Mouse (Mus musculus): ENCODE measurements around the gene Fitm1. TPM values are rescaled to one million over a fixed set of nuclear protein-coding genes. Genes with fewer than 3 reads are reported as not detected.

Gene Fitm1
- polyA plus RNA-seq, 1 experiment, result 17.5 TPM

DNA sequence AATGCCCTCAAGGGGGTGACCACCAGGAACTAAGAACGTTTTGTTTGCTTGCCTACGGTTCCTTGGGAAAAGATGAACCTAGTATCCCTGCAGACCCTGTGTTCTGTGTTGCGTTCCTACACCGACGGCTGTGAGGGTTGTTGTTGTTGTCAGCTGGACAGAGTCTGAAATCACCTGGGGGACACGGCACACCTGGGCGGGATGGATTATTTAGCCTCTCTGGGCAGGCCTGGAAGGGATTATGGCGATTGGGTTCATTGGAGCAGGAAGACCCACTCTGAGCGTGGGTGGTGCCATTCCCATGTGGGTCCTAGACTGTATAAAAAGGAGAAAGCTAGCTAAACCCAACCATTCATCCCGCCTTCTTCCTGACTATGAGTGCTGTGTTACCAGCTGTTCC, 13.6 kb upstream of the Fitm1 start:
- DNase-seq, result no peak
- WGBS, result 71% methylated on average over 10 of the region's 10 CpGs
- Histone ChIP-seq H3K4me1 (ENCODE audit: control insufficient read depth, insufficient read depth, low read length) (peaks cover 7% of the 10 kb centered on the region), H3K4me3 (replicated peaks; ENCODE audit: extremely low read depth, low read depth, low read length) (peak overlapping the region; percentile 31)
- TF ChIP-seq POLR2A (IDR thresholded peaks at IDR 0.05; ENCODE audit: borderline replicate concordance, extremely low read depth, low read depth, low read length) (no peak), CTCF (IDR thresholded peaks at IDR 0.05; ENCODE audit: insufficient read depth, low read length) (no peak)

DNA sequence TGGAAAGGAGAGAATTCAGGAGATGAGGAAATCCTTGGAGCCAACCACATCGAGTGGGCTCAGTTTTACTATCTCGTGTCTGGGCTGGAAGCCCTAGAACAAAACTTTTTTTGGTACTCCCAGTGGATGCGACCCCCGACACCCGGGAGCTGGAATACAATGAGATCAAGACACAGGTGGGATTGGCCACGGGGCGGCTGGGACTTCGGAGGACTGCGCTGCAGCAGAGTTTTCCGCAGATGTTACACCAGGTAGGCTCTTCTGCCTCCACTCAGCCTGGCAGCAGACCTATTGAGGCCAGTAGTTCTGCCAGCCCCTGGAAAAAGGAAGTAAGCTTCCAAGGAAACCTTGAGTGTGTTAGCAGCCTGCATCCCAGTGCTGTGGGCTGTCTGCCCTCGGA, 12.2 kb upstream of the Fitm1 start:
- no peak for DNase-seq
- Histone ChIP-seq H3K4me3 (replicated peaks; ENCODE audit: extremely low read depth, low read depth, low read length) (no peak overlapping the region), H3K4me1 (ENCODE audit: control insufficient read depth, insufficient read depth, low read length) (peaks cover 3% of the 10 kb centered on the region; the same call in 1 of the 2 replicates)
- 85% methylated on average over 11 of the region's 11 CpGs for WGBS
- TF ChIP-seq CTCF (IDR thresholded peaks at IDR 0.05; ENCODE audit: insufficient read depth, low read length) (no peak), POLR2A (IDR thresholded peaks at IDR 0.05; ENCODE audit: borderline replicate concordance, extremely low read depth, low read depth, low read length) (no peak)

DNA sequence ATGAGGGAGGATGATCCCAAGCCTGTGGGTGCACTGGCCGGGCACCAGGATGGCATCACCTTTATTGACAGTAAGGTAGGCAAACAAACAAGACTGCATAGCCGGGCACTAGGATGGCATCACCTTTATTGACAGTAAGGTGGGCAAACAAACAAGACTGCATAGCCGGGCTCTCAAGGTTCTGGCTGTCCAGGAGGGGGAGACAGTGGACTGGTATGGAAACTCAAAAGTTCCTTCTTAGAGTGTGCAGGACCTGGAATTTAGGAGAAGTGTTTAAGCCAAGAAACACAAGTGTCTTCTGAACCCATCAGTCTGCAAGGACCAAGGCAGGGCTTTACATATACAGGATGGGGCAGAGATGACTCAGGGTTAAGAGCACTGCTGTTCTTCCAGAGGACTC, 9.7 kb upstream of the Fitm1 start:
- 70% methylated on average over 3 of the region's 3 CpGs for WGBS
- DNase-seq, result no peak
- Histone ChIP-seq H3K4me1 (ENCODE audit: control insufficient read depth, insufficient read depth, low read length) (peaks cover 3% of the 10 kb centered on the region; the same call in 1 of the 2 replicates), H3K4me3 (replicated peaks; ENCODE audit: extremely low read depth, low read depth, low read length) (no peak overlapping the region)
- TF ChIP-seq POLR2A (IDR thresholded peaks at IDR 0.05; ENCODE audit: borderline replicate concordance, extremely low read depth, low read depth, low read length) (no peak), CTCF (IDR thresholded peaks at IDR 0.05; ENCODE audit: insufficient read depth, low read length) (no peak)

DNA sequence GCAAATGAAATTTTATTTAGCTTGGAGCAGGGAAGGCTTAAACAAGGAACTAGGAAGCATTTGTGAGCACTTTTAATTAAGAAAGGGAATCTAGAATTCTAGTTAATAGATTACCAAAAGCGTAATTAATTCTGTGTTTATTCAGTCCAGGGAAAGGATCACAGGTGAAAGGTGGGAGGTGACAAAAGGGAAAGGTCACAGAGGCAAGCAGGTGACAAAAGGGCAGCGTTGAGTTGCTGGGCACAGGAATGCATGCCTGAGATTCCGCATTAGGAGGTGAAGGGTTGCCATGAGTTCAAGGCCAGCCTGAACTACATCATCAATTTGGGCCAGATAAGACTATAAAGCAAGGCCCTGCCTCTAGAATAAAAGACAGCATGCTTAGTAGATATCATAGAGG, 7.9 kb upstream of the Fitm1 start:
- DNase-seq, result no peak
- H3K4me1 ChIP-seq (ENCODE audit: control insufficient read depth, insufficient read depth, low read length), result no peaks in the 10 kb centered on the region
- TF ChIP-seq CTCF (IDR thresholded peaks at IDR 0.05; ENCODE audit: insufficient read depth, low read length) (no peak), POLR2A (IDR thresholded peaks at IDR 0.05; ENCODE audit: borderline replicate concordance, extremely low read depth, low read depth, low read length) (no peak)
- WGBS, result 82% methylated on average over 3 of the region's 3 CpGs
- no peak overlapping the region for H3K4me3 ChIP-seq (replicated peaks; ENCODE audit: extremely low read depth, low read depth, low read length)

DNA sequence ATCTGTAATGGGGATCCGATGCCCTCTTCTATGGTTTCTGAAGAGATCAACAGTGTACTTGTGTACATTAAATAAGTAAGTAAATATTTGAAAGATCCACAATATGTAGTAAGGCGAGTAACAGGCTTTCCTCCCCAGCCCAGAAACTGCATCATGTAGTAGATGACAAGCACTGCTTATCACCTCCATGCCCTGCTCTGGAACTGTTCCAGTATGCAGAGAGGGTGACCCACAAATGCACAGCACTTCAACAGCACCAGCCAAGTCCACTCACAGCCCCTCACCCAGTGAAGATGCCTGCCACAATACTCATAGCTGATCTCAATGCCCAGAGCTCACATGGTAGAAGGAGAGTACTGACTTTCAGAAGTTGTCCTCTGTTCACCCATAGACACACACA, 4.8 kb upstream of the Fitm1 start:
- Histone ChIP-seq H3K4me3 (replicated peaks; ENCODE audit: extremely low read depth, low read depth, low read length) (no peak overlapping the region), H3K4me1 (ENCODE audit: control insufficient read depth, insufficient read depth, low read length) (no peaks in the 10 kb centered on the region)
- 72% methylated on average over 2 of the region's 2 CpGs for WGBS
- TF ChIP-seq CTCF (IDR thresholded peaks at IDR 0.05; ENCODE audit: insufficient read depth, low read length) (no peak), POLR2A (IDR thresholded peaks at IDR 0.05; ENCODE audit: borderline replicate concordance, extremely low read depth, low read depth, low read length) (no peak)
- no peak for DNase-seq

DNA sequence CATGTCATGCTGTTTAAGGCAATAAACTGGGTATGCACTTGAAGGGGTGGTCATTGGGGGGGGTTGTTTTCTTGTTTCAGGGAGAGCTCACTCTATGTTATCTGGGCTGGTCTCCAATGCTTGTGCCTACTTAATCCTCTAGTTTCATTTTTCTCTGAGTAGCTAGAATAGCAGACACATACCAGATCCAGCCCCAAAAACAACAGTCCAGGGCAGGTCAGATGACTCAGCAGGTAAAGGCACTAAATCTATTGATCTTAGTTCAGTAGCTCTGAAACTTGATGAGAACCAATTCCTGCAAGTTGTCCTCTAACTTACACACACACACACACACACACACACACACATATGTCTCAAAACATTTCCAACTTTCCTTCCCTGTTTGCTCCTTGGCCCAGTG, 3.7 kb upstream of the Fitm1 start:
- no peak for TF ChIP-seq CTCF (IDR thresholded peaks at IDR 0.05; ENCODE audit: insufficient read depth, low read length)
- TF ChIP-seq POLR2A (IDR thresholded peaks at IDR 0.05; ENCODE audit: borderline replicate concordance, extremely low read depth, low read depth, low read length), result no peak
- DNase-seq, result no peak
- no peaks in the 10 kb centered on the region for H3K4me1 ChIP-seq (ENCODE audit: control insufficient read depth, insufficient read depth, low read length)
- no peak overlapping the region for H3K4me3 ChIP-seq (replicated peaks; ENCODE audit: extremely low read depth, low read depth, low read length)

DNA sequence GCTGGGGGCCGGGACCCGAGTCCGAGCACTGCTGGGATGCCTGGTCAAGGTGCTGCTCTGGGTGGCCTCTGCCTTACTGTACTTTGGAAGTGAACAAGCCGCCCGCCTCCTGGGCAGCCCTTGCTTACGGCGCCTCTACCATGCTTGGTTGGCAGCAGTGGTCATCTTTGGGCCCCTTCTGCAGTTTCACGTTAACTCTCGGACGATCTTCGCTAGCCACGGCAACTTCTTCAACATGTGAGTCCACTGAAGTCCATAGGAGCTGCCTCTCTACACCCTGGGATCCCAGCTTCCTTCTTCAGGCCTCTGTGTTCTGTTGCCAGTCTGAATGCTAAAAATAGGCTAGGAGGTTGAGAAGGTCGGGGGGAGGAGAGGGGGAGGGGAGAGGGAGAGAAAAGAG, 294 bp downstream of the Fitm1 start:
- H3K4me3 ChIP-seq (replicated peaks; ENCODE audit: extremely low read depth, low read depth, low read length), result no peak overlapping the region
- 59% methylated on average over 13 of the region's 13 CpGs for WGBS
- no peak for DNase-seq

DNA sequence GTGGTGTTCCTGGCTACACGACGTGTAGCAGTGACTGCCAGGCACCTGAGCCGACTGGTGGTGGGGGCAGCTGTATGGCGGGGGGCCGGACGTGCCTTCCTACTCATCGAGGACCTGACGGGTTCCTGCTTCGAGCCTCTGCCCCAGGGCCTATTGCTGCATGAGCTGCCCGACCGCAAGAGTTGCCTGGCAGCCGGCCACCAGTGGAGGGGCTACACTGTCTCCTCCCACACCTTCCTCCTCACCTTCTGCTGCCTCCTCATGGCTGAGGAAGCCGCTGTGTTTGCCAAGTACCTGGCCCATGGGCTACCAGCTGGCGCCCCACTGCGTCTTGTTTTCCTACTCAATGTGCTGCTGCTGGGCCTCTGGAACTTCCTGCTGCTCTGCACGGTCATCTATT, 959 bp downstream of the Fitm1 start:
- peak; percentile 56 for DNase-seq
- WGBS, result 59% methylated on average over 16 of the region's 16 CpGs
- H3K4me1 ChIP-seq (ENCODE audit: control insufficient read depth, insufficient read depth, low read length), result peaks cover 5% of the 10 kb centered on the region
- TF ChIP-seq POLR2A (IDR thresholded peaks at IDR 0.05; ENCODE audit: borderline replicate concordance, extremely low read depth, low read depth, low read length) (no peak), CTCF (IDR thresholded peaks at IDR 0.05; ENCODE audit: insufficient read depth, low read length) (no peak)
- H3K4me3 ChIP-seq (replicated peaks; ENCODE audit: extremely low read depth, low read depth, low read length), result no peak overlapping the region

More for the DNA sequence above, 294 bp downstream of the Fitm1 start:
- TF ChIP-seq POLR2A (IDR thresholded peaks at IDR 0.05; ENCODE audit: borderline replicate concordance, extremely low read depth, low read depth, low read length), result no peak
- no peak for TF ChIP-seq CTCF (IDR thresholded peaks at IDR 0.05; ENCODE audit: insufficient read depth, low read length)
- H3K4me1 ChIP-seq (ENCODE audit: control insufficient read depth, insufficient read depth, low read length), result peaks cover 5% of the 10 kb centered on the region

DNA sequence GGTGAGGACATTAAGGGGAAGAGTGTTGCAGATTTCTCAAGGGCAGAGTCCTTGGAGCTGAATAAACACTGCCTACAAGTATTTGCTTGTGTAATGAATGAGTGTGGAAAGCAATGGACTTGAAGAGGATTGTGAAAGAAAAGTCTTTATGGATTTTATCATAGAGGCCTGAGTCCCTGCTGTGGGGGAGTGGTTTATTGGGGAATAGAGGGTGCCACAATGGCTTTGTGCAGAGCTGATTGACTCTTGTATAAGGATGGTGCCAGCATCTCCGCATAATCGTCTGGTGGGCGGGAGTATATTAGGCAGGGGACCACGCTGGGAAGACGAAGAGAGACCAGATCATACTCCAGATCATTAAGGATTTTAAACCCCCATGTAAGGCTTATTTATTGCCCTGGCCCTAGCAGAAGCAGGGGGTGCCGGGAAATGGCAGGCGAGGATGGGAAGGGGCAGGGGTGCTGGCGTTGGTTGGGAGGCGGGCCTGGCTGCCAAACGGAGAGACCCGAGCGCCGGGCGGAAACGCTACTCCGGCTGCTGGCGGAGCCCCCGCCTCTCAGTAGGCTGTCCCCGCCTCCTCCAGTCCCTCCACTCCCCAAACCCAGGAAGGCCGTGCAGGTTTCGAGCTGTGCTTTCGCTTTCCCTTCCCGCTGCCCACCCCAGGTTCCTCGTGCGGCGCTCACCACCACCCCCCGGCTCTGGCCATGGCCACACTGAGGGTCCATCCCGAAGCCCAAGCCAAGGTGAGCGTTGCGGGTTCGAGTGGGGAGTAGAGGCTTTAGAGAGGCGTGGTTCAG, 2.7 kb downstream of the Fitm1 start, which contains the start of gene Psme1:
Psme1 (plus strand) TSS at position 253 of the 797 bp plus-strand sequence.
- H3K4me1 ChIP-seq (ENCODE audit: control insufficient read depth, insufficient read depth, low read length), result peaks cover 5% of the 10 kb centered on the region
- WGBS, result under 1% methylated on average over 32 of the region's 32 CpGs
- DNase-seq, result peak; percentile 79
- TF ChIP-seq CTCF (IDR thresholded peaks at IDR 0.05; ENCODE audit: insufficient read depth, low read length) (no peak), POLR2A (IDR thresholded peaks at IDR 0.05; ENCODE audit: borderline replicate concordance, extremely low read depth, low read depth, low read length) (peak; percentile 48; the same call in 1 of the 2 replicates)
- H3K4me3 ChIP-seq (replicated peaks; ENCODE audit: extremely low read depth, low read depth, low read length), result peak within 1 kb of the TSS; percentile 96

DNA sequence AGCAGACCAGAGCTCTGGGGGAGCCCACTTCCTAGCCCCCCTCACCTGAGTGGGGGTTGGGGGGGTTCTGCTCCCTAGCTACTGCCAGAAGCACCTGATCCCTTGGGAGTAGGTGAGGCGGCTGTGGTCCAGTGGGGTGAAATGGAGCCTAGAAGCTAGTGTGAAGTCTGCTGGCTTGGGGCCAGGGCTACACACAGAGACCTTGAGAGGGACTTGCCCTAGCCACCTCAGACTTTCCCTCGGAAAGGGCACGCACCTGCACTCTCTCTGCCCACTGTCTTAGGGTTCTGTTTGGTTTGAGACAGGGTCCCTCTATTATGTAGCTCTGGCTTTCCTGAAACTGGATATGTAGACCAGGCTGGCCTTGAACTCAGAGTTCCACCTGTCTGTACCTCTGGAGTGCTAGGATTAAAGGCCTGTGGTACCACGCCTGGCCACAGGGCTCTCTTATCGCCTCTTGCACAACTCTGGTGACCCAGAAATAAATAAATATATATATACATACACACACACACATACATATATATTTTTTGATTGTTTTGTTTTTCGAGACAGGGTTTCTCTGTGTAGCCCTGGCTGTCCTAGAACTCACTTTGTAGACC, 3.4 kb downstream of the Fitm1 start:
- no peak for DNase-seq
- Histone ChIP-seq H3K4me3 (replicated peaks; ENCODE audit: extremely low read depth, low read depth, low read length) (peak overlapping the region; percentile 96), H3K4me1 (ENCODE audit: control insufficient read depth, insufficient read depth, low read length) (peaks cover 5% of the 10 kb centered on the region)
- TF ChIP-seq POLR2A (IDR thresholded peaks at IDR 0.05; ENCODE audit: borderline replicate concordance, extremely low read depth, low read depth, low read length) (no peak), CTCF (IDR thresholded peaks at IDR 0.05; ENCODE audit: insufficient read depth, low read length) (no peak)
- 19% methylated on average over 6 of the region's 6 CpGs for WGBS

Measured in lung, adult 2 months (tissue).